Mouse (Mus musculus) thymus, adult 2 months (tissue): ENCODE data around the gene Abhd12b.

Source experiments
- CTCF ChIP-seq: fragments of 200-500 bp; IDR thresholded peaks from 2 replicates; pipeline ENCODE4 v1.5.1; 2012; ENCODE audit warnings: mild to moderate bottlenecking, control low read depth, low read length, moderate library complexity, borderline replicate concordance; ENCODE audit not compliant: control insufficient read depth, poor library complexity, insufficient read depth; ENCODE audit errors: extremely low read depth
- POLR2A ChIP-seq: fragments of 200-500 bp; IDR thresholded peaks from 2 replicates; pipeline ENCODE4 v1.6.1; 2012; ENCODE audit warnings: mild to moderate bottlenecking, low read length, control low read depth, moderate library complexity; ENCODE audit not compliant: control insufficient read depth, poor library complexity, insufficient read depth; ENCODE audit errors: extremely low read depth

DNA sequence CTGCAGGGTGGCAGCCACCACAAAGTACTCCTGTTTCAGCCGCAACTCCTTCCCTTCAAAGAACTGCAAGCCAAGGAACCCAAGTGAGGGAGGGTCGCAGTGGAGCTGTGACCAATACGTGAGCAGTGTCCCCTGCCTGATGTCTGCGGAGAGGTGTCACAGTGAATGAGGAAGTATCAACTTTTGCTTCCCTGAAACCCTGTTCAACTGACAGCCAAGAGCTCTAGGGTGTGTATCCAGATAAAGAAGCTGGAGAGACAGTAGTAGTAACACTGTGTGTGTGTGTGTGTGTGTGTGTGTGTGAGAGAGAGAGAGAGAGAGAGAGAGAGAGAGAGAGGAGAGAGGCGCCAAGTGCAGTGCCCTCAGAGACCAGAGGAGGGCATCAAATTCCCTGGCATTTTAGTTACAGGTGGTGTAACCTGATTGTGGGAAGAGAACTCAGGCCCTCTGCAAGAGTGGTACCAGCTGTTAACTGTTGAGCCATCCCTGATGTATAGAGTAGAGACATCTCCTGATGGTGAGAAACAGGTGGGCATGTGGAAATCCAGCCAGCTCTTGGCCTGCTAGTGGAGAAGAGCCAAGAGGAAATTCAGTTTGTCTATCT, 48.1 kb downstream of the Abhd12b start:
- TF ChIP-seq CTCF, result no peak
- TF ChIP-seq POLR2A, result no peak
